Mouse (Mus musculus) bone marrow, adult 2 months (tissue): Measurements from ENCODE around the gene Vnn1.

ENCODE experiments used
- CTCF ChIP-seq: fragments of 200-500 bp; IDR thresholded peaks from 2 replicates; pipeline ENCODE4 v1.5.1; 2011; ENCODE audit warnings: low read length, control low read depth; ENCODE audit not compliant: control insufficient read depth, insufficient read depth
- POLR2A ChIP-seq: fragments of 200-500 bp; IDR thresholded peaks from 2 replicates; pipeline ENCODE4 v1.6.1; 2011; ENCODE audit warnings: low read depth, mild to moderate bottlenecking, control low read depth, low read length, borderline replicate concordance; ENCODE audit not compliant: control insufficient read depth

DNA sequence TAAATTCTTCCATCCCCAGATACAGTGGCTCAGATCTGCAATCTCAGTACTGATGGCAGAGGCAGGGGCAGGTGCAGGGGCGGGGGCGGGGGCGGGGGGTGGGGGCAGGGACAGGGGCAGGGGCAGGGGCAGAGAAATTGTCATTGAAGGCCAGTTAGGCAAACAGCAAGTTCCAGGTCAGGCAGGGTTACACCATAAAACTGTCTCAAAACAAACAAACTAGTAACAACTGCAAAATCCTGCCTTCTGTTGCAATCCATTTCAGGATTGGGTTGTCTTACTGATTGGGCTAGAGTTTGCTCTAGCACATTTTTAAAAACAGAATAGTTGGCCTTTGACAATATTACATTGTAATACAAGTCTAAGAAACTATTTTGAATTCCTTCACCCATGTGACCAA is 28.0 kb downstream of the Vnn1 start:
- TF ChIP-seq CTCF (no peak), POLR2A (no peak)
